Mouse (Mus musculus) urinary bladder, adult 18-20 months (tissue): Measurements from ENCODE around the gene Cilp2.

Source experiments
- DNase-seq, 2 experiments: peaks; one replicate each; pipeline ENCODE4 v3.0.0; 2022; ENCODE audit warnings: low spot score in 2 of 2, mixed read lengths in 2 of 2

The Cilp2 gene

DNA sequence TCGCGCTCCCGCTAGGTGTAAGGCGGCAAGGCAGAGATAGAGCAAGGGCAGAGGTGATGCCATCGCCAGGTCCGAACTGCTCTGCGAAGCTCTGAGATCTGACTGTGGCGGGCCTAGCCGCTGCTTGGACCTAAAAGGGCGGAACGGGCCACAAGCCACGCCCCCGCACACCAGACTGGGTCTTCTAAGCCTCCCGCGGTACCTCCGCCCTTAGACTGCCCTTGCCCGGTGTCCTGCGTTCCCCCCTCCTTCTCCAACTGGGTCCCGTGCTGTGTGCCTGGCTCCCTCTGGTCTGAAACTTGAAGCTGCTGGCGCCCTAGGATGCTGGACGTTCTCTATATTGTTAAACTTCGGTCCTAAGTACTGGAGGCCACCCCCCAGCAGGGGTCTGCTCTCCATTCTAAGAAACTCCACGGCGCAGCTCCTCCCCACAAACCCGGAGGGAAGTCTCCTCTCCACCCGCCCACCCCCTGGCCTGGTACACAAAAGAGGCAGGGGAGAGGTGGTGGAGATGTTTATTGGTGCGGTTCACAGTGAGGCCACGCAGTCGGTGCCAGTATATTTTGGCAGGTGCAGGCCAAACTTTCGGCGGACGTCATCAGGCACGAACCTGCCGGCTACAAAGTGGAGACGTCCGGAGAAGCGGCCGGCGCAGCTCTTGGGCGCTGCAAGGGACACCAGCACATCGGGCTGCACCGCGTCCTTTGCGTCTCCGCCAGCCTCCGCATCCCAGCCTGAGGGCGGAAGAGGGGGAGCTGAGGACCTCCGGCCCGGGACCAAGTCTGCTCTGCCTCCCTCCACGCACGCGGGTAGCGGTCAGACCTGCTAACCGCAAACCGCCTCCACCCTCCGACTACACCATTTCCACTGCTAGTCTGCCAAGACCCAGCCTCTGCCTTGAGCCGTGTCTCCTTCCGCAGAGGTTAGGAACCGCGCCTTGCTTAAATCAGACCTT, at the start of gene Cilp2:
TSS of gene Cilp2 (minus strand) at position 399 of the 955 bp plus-strand sequence.
- no peak for DNase-seq

DNA sequence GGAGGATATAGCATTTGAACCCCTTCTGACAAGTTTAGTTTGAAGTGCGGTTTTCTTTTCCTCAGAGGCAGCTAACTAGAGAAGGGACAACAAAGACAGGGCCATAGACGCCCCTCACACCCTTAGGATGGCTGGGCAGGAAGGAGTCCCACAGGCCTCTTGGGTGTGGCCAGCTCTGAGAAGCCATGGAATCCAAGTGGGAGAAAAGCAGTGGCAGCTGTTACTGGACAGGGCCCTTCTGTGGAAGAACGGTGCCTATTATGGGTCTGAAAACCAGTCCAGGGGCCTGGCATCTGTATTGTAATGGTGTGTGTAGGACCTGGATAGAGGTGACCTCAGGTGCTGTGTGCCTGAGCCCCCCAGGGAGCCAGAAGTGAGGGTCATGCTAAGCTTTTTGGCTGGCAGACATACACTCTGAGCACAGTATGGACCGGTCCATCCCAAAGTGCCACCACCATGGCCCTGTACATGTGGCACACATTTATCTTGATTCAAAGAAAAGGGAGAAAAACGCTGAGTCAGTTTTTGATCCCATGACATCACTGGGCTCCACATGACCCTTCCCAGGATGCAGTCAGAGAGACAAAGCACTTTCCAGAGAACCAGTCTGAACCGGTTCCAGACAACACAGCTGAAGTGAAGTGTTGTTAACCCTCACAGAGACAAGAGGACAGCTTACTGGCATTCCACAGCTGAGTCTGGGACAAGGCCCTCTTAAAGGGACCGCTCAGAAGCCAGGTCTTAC, 48.7 kb upstream of the Cilp2 start:
- DNase-seq, result no peak

DNA sequence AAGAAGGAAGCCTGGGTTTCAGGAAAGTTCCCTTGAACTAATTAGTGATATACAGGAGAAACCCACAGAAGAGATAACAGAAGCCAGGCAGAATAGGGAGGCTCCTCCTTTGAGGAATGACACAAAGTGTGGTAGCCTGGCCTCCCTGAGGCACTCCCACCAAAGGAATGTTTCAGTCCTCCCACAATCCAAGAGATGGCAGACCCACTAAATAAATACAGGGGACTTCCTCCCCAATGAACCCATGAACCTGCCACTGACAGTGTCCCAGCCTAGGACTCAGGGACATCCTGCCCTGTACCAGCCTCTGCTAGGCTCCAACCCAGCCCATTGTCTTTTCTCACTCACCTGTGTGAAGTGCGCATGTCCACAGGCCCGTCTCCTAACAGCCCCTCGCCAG, 47.9 kb upstream of the Cilp2 start:
- DNase-seq, result no peak

DNA sequence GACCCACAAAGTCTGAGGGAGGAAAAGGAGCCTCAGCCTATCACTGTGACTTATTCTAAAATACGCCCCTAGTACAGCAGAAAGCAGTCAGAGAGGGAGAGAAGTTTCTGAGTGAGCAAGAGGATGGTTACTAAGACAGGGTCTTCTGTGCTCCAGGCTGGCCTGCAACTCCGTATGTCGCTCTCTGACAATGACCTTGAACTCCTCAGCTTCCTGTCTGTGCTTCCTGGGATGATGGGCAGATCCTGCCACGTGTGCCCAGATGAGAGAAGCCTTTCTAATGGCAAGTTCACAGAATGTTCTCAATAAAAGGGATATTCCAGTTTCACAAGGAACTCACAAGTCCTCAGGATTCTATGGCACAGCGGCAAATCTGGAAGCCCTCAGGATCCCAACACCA, 47.1 kb upstream of the Cilp2 start:
- DNase-seq, result no peak

DNA sequence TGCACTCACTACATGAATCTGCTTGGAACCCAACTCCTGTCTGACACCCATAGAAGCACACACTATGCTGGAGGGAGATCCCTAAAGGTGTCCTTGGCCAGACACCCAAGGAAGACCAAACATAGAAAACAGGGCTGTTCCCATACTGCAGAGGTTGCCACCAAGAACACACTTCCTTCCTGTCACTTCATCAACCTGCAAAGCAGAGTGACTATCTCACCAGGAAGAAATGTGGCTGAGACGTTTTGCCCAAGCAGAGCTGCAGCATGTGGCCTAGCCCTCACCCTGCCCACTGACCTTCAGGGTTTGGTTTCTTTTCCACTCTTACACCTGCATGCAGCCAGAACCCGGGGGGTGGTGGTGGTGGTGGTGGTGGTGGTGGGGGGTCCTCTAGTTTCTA, 46.3 kb upstream of the Cilp2 start:
- DNase-seq, result no peak

DNA sequence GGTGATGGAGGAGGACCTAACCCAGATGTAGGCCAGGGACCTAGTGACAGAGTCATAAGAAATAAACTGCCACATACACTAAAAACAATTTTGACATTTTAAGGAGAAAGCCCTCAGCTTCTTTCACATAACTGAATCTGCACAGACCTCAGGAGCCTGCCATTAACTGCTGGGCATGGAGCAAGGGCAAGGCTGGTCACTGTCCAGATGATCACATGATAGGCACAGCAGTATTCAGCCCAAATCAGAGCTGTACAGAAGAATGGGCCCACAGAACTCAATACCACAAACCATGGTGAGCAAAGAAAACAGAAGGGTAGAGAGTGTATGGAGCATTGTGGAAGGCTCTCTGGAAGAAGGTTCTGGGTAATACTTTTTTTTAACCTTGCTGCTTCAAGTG, 39.4 kb upstream of the Cilp2 start:
- no peak for DNase-seq

DNA sequence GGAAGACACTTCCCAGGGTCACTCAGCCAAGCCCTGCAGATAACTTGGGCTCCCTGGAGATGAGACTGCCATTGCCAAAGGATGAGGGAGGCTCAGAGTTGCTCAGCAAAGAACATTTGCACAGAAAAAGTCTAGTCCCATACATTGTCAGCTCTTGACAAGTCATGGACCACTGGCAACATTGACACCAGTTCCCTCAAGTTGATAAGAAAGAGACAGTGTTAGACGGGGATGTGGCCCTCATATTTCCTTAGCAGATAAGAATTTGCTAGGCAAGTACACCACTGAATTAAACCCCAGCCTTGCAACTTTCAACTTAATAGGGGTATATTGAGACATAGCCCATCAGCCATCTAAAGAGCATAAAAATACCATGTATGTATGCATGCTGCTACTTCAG, 36.5 kb upstream of the Cilp2 start:
- no peak for DNase-seq

DNA sequence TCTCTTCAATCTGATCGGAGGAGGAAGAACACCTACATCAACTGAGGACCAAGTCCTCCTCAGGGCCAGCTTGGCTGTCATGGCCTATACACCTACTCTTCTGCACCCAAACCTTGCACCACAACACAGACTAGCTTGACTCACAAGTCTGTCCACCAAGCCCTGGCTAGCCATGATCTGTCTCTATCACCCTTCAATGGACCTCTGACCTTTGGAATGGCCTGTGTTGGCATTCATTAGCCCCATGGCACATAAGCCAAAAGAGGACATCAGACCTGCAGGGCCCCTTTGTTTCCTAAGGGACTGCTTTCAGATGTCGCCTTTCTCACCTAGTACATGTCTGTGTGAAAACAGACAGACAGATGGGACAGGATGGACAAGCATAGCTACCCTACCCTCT, 33.7 kb upstream of the Cilp2 start:
- DNase-seq, result no peak

DNA sequence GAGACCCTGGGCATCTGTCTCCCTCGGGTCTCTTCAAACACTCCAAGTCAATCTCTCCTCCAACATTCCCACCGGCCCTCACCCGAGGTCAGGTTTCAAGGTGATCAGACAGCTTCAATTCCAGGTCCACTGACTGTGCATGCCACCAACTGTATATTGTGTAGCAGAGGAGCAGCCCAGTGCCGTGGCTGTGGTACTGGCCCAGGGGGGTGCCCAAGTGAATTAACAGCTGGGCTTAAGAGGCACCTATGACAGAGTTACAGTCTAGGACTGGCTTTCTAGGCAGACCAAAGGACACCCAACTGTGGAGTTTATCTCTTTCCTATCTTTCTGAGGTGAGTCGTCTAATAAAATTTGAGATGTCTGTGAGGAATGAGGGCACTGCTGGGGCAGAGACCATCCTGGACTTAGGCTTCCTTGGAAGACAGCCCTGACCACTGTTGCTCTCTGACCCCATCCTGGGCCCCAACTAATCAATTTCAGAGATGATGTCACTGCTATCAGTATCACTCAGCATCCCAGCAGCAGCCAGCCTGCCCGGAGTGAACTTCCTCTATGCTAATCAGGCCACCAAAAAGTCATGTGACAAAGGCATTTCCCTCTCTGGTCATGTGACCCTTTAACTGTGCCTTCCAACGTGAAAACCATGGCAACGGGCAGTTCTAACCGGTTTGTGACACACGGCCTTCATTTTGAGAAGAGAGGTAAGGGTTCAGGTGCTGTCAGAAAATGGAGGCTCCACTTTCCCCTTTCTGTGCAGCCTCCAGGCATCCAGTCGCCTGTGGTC, 32.6 kb upstream of the Cilp2 start:
- DNase-seq, result peak in 1 of 2 experiments; percentile 38

DNA sequence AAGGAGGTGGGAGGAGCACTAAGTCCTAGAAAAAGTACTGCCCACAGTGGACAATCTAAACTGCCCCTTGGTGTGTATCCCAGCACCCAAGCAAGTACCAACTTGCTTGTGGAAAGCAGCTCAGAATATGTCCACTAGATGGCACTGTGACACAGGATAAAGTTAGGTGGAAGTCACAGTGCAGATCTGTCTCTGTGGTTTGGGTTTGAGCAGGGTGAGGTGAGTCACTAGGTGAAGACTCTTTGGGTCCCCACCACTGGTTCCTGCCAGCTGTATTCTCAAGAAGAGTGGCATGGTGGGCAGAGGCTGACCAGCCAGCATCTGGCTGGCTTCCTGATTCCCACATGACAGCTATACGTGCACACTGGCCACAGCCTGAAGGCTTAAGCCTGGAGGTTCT, 31.5 kb upstream of the Cilp2 start:
- DNase-seq, result peak; percentile 49 to 66

DNA sequence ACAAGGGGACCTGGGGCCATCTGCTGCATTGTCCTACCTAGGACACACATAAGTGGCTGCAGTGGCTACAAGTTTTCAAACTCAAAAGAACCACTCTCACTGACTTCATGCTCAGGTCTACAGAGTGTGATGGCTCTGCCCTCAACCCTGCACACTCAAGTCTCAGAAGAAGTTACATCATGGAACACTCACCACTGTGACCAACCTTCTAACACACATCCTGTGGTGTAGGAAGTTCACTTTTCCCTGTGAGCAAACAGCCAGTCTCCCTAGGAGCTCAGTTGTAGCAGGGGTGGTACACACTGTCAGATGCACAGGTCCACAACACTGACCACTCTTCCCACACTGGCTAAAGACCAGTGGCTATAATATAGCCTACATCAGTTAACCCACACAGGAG, 31.0 kb upstream of the Cilp2 start:
- no peak for DNase-seq

DNA sequence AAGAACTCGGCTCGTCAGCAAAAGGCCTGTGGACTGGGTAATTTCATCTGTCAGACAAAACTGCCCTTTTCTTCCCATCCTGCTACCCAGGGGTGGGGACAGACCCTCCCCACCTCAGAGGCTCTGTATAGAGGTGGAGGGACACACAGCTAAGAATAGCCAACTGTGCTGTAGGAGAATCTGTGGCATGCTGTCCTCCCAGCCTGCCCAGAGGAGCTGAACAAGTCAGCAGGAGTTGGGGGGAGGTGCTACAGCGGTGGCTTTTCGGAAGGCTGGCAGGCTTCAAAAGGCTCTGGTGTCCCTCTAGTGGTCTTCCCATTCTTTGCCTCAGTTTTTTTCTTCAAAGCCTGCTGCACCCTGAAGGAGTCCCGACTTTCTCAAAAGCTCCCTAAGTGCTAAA, 28.3 kb upstream of the Cilp2 start:
- no peak for DNase-seq

DNA sequence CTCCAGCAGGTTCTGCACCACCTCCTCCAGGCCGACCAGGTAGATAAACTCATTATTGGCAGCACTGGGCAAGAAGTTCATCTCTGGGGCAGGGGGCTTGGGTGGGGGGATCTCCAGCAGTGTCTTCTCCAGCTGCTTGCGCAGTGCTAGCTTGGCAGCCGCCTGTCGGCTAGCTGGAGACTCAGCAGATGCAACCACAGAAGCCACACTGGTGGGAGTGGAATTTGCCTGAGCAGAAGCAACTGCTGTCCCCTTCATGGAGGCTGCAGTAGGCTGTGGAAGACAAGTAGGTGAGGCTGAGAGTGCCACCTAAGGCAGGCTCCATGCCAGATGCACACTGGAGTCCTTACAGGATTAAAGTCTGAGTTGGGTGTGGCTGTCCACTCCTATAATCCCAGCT, 27.0 kb upstream of the Cilp2 start:
- DNase-seq, result no peak

DNA sequence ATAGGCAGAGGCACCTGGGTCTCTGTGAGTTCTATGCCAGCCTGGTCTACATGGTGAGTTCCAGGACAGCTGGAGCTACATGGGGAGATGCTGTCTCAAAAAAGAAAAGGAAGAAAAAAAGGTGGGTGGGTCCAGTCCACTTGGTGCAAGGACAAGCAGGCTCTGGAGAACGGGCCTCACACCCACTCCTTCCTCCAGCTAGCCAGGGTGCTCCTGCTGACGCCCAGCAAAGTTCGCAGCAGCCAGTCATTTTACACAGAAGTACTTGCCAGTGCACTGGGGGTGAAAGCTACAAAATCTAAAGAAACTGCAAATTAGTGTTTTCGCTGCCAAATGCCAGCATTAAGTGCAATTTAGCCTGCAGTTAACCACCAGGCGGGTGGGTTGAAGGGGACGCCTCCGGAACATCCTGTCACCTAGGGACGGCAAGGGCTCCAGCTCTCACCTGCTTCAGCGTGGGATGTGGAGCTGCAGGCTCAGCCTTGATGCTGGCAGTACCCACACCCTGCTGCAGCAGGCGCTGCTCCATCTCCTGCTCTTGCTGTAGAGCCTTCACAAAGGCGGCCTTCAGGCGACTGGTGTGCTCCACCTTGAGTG, 25.1 kb upstream of the Cilp2 start:
- no peak for DNase-seq

DNA sequence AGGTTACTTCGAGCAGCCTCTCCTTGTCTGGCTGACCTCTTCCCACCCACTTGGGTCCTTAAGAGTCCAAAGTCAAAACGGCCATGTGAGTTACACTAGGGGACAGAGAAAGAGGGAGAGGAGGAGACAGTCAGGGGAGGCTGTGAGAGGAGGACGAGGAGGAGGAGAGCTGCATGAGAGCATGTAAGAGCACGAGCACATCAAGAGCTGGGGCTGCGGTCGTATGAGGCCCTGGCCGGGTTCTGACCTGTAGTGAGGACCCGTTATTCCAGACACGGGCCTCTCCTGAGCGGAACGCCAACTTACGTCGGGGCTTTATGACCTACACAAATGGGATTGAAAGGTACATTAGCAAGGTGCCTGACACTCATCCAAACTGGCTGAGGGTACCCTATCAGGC, 24.4 kb upstream of the Cilp2 start:
- no peak for DNase-seq

DNA sequence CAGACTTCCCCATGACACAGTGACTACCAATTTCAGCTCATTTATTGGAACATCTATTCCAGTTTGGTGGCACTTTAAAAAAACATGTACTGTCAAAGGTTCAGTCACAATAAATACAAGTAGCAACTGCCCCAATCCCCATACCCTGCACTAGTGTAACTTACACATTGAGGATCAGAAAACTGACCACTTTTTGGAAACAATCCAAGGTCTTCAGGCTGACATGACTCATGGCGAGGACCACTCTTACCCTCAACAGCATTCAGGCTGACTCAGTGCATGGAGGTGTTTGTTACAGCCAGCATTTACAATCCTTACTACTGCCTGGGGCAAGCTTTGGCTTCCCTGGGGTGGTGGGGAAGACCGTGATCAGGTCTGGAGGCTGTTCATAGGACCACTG, 19.6 kb upstream of the Cilp2 start:
- no peak for DNase-seq

DNA sequence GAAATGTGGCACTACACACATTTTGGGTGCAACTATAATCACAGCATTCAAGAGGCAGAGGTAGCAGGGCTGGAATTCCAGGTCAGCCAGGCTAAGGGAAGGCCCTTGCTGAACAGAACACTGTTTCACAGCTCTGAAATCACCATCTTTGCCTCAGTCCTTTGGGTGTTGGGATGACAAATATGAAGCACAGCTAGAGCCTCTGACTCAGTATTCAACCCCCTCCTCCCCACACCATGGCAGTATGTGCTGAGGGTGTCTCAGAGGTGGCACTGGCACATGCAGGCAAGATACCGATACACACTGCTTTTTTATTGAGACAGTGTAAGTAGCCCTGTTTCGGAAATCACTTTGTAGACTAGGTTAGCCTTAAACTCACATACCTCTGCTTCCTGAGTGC, 18.8 kb upstream of the Cilp2 start:
- DNase-seq, result no peak

DNA sequence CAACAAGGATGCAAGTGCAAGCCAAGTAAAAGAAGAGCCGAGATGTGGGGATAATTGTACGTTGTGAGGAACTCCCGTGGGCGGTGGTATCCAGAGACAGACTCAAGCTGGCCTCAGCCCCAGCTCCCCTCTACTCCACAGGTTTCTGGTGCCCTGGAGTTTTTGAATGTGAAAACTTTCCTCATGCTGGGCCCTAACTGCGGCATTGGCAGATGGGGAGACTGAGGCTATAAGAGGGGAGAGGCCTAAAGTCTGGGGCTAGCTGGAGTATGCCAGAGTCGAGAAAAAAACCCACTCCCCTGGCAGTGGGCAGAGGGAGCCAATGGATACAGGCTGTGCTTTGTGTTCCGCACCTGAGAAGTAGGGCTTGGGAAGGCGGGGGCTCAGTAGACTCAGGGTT, 16.6 kb upstream of the Cilp2 start:
- no peak for DNase-seq

DNA sequence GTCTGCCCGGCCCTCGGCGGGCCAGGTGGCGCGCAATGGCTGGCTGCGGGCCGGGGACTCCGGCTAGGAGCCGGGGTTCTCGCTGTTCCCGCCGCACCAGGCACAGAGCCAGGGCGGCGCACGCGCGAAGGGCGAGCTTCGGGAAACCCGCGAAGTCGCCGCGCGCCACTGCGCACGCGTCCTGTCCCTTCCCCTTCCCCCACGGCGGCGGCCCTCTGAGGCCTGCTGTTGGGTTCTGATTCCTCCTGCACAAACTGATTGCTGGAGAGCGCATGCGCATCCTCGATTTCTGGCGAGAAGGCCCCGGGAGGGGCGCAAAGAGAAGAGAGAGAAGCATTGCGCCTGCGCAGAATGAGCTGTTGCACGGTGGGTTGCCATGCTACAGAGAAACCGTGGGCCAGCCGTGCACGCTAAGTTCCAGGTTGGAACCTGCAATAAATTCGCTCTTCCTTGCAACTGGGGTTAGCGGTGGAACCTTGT, 15.6 kb upstream of the Cilp2 start:
- peak; percentile 96 to 98 for DNase-seq

DNA sequence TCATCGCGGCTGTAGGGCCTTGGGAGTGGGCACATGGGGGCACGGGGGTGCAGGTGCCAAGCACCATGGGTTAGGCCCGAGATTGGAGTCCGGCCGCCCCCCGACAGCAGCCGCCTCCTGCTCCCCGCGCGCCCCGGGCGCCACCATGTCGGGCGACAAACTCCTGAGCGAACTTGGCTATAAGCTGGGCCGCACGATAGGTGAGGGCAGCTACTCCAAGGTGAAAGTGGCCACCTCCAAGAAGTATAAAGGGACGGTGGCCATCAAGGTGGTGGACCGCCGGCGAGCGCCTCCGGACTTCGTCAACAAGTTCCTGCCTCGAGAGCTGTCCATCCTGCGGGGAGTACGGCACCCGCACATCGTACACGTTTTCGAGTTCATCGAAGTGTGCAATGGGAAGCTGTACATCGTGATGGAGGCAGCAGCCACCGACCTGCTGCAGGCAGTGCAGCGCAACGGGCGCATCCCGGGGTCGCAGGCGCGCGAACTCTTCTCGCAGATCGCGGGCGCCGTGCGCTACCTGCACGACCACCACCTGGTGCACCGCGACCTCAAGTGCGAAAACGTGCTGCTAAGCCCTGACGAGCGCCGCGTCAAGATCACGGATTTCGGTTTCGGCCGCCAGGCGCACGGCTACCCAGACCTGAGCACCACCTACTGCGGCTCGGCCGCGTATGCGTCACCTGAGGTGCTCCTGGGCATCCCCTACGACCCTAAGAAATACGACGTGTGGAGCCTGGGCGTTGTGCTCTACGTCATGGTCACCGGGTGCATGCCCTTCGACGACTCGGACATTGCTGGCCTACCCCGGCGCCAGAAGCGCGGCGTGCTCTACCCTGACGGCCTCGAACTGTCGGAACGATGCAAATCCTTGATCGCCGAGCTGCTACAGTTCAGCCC, 14.9 kb upstream of the Cilp2 start, which contains the start of the genes Tssk6, Ndufa13 and Yjefn3:
TSS of gene Tssk6 (plus strand) at position 22 of the 900 bp plus-strand sequence.
TSS of gene Ndufa13 (minus strand) at position 396 of the 900 bp plus-strand sequence.
TSS of gene Yjefn3 (minus strand) at position 550 of the 900 bp plus-strand sequence.
- no peak for DNase-seq
